Mouse (Mus musculus) hindbrain, embryonic 13.5 days (tissue): ENCODE measurements around the gene Serpinb12. TPM values are rescaled to one million over a fixed set of nuclear protein-coding genes. Genes with fewer than 3 reads are reported as not detected.

Experiments used
- polyA plus RNA-seq: library from polyadenylated mRNA; unstranded; fragments of >200 nt; fragmentation: Nextera tagmentation; extraction: Ambion mirVana; gene quantifications from 2 replicates; pipeline ENCODE4 v1.2.1, GENCODE M21; 2015

Gene Serpinb12
- polyA plus RNA-seq, 1 experiment from 2014 or later: not detected

Other genes starting within 250 kb of the Serpinb12 start
- gene Bcl2, start 220.2 kb upstream of the Serpinb12 start, polyA plus RNA-seq: 15.1 TPM in 2 replicates
- gene Kdsr, start 174.7 kb upstream of the Serpinb12 start, polyA plus RNA-seq: 14.5 and 14.9 TPM in 2 replicates
- gene Vps4b, start 137.7 kb upstream of the Serpinb12 start, polyA plus RNA-seq: 39.2 and 40.6 TPM in 2 replicates
- not detected in 2 replicates for gene Serpinb5, start 73.3 kb upstream of the Serpinb12 start, polyA plus RNA-seq
- gene Serpinb13, start 46.5 kb downstream of the Serpinb12 start, polyA plus RNA-seq: not detected in 2 replicates
- not detected in 2 replicates for gene Serpinb3a, start 117.9 kb downstream of the Serpinb12 start, polyA plus RNA-seq
- not detected in 2 replicates for gene Serpinb3d, start 149.1 kb downstream of the Serpinb12 start, polyA plus RNA-seq